Mouse (Mus musculus) erythroblast, embryonic 14.5 days (primary cell): ENCODE measurements around the gene Rfc4. TPM values are rescaled to one million over a fixed set of nuclear protein-coding genes. Genes with fewer than 3 reads are reported as not detected.

Experiments
- H3K27me3 ChIP-seq: 2 replicates; pipeline ENCODE4 v1.6.1; 2012; ENCODE audit warnings: inconsistent platforms; ENCODE audit not compliant: control insufficient read depth
- H3K36me3 ChIP-seq: 2 replicates; pipeline ENCODE4 v1.6.1; 2012; ENCODE audit warnings: mild to moderate bottlenecking, inconsistent platforms; ENCODE audit not compliant: control insufficient read depth
- H3K4me1 ChIP-seq: 2 replicates; pipeline ENCODE4 v1.6.1; 2012; ENCODE audit warnings: inconsistent platforms; ENCODE audit not compliant: control insufficient read depth
- H3K4me3 ChIP-seq: replicated peaks from 2 replicates; pipeline ENCODE3; 2012; ENCODE audit warnings: moderate library complexity, mild to moderate bottlenecking, inconsistent platforms
- H3K9me3 ChIP-seq: 2 replicates; pipeline ENCODE4 v1.6.1; 2012; ENCODE audit warnings: low read length, inconsistent platforms, mixed read lengths; ENCODE audit not compliant: control insufficient read depth
- GATA1 ChIP-seq: IDR thresholded peaks from 2 replicates; pipeline ENCODE4 v1.6.1; 2012; ENCODE audit warnings: low read length, inconsistent platforms, mixed read lengths
- TAL1 ChIP-seq: IDR thresholded peaks from 3 replicates; pipeline ENCODE4 v1.6.1; 2012; ENCODE audit warnings: low read length, inconsistent platforms, mixed read lengths
- polyA plus RNA-seq: library from polyadenylated mRNA; stranded (reverse); fragments of >175 nt; gene quantifications from 2 replicates; pipeline ENCODE4 v1.2.3, GENCODE M21; 2012

Gene Rfc4
- polyA plus RNA-seq, 1 experiment = 4.7 TPM

- no peak for TF ChIP-seq TAL1
- no peak for TF ChIP-seq GATA1
- Histone ChIP-seq H3K4me1 (no peaks in the 10 kb centered on the region), H3K4me3 (no peak overlapping the region), H3K27me3 (no peaks in the 10 kb centered on the region), H3K9me3 (no peaks in the 10 kb centered on the region), H3K36me3 (no peaks in the 10 kb centered on the region)
Observed at GRCm38 (mm10) chr16:23159749-23160148, 32.2 kb upstream of the Rfc4 start.

GRCm38 (mm10) chr16:23158957-23159356 lies 31.4 kb upstream of the Rfc4 start:
- no peak overlapping the region for H3K4me3 ChIP-seq
- no peaks in the 10 kb centered on the region for H3K27me3 ChIP-seq
- TF ChIP-seq TAL1 (no peak), GATA1 (no peak)
- H3K9me3 ChIP-seq = no peaks in the 10 kb centered on the region
- no peaks in the 10 kb centered on the region for H3K4me1 ChIP-seq
- no peaks in the 10 kb centered on the region for H3K36me3 ChIP-seq

- TF ChIP-seq TAL1 (no peak), GATA1 (no peak)
- no peaks in the 10 kb centered on the region for H3K36me3 ChIP-seq
Observed at GRCm38 (mm10) chr16:23158292-23158691, 30.8 kb upstream of the Rfc4 start.

GRCm38 (mm10) chr16:23157013-23157412 lies 29.5 kb upstream of the Rfc4 start:
- Histone ChIP-seq H3K36me3 (no peaks in the 10 kb centered on the region), H3K4me1 (no peaks in the 10 kb centered on the region), H3K27me3 (no peaks in the 10 kb centered on the region), H3K9me3 (no peaks in the 10 kb centered on the region), H3K4me3 (no peak overlapping the region)
- TF ChIP-seq GATA1 (no peak), TAL1 (no peak)

More at GRCm38 (mm10) chr16:23158292-23158691, 30.8 kb upstream of the Rfc4 start:
- Histone ChIP-seq H3K9me3 (no peaks in the 10 kb centered on the region), H3K27me3 (no peaks in the 10 kb centered on the region), H3K4me3 (no peak overlapping the region), H3K4me1 (no peaks in the 10 kb centered on the region)

- Histone ChIP-seq H3K27me3 (no peaks in the 10 kb centered on the region), H3K36me3 (no peaks in the 10 kb centered on the region), H3K9me3 (no peaks in the 10 kb centered on the region), H3K4me1 (no peaks in the 10 kb centered on the region), H3K4me3 (no peak overlapping the region)
- TF ChIP-seq GATA1 (no peak), TAL1 (no peak)
Observed at GRCm38 (mm10) chr16:23154261-23154660, 26.7 kb upstream of the Rfc4 start.

- Histone ChIP-seq H3K9me3 (no peaks in the 10 kb centered on the region), H3K36me3 (no peaks in the 10 kb centered on the region), H3K4me3 (no peak overlapping the region), H3K4me1 (no peaks in the 10 kb centered on the region), H3K27me3 (no peaks in the 10 kb centered on the region)
- TF ChIP-seq TAL1 (no peak), GATA1 (no peak)
Observed at GRCm38 (mm10) chr16:23151423-23151822, 23.9 kb upstream of the Rfc4 start.

GRCm38 (mm10) chr16:23149396-23149795 lies 21.9 kb upstream of the Rfc4 start:
- TF ChIP-seq TAL1 (no peak), GATA1 (no peak)
- Histone ChIP-seq H3K4me1 (no peaks in the 10 kb centered on the region), H3K36me3 (no peaks in the 10 kb centered on the region), H3K27me3 (no peaks in the 10 kb centered on the region), H3K9me3 (no peaks in the 10 kb centered on the region), H3K4me3 (no peak overlapping the region)

- Histone ChIP-seq H3K36me3 (no peaks in the 10 kb centered on the region), H3K9me3 (no peaks in the 10 kb centered on the region), H3K4me1 (no peaks in the 10 kb centered on the region), H3K4me3 (no peak overlapping the region), H3K27me3 (no peaks in the 10 kb centered on the region)
- TF ChIP-seq GATA1 (no peak), TAL1 (no peak)
Observed at GRCm38 (mm10) chr16:23148936-23149335, 21.4 kb upstream of the Rfc4 start.

GRCm38 (mm10) chr16:23146280-23146679 lies 18.7 kb upstream of the Rfc4 start, which contains the start of gene Adipoq:
TSS of gene Adipoq (plus strand) at chr16:23146536.
- TF ChIP-seq GATA1 = no peak
- no peak for TF ChIP-seq TAL1
- H3K4me3 ChIP-seq = no peak within 1 kb of the TSS

GRCm38 (mm10) chr16:23145211-23145610 lies 17.7 kb upstream of the Rfc4 start:
- Histone ChIP-seq H3K9me3 (no peaks in the 10 kb centered on the region), H3K27me3 (no peaks in the 10 kb centered on the region), H3K36me3 (no peaks in the 10 kb centered on the region), H3K4me1 (no peaks in the 10 kb centered on the region), H3K4me3 (no peak overlapping the region)
- TF ChIP-seq TAL1 = no peak
- TF ChIP-seq GATA1 = no peak

More at GRCm38 (mm10) chr16:23146280-23146679, 18.7 kb upstream of the Rfc4 start, which contains the start of gene Adipoq:
- no peaks in the 10 kb centered on the region for H3K9me3 ChIP-seq
- H3K27me3 ChIP-seq = no peaks in the 10 kb centered on the region
- no peaks in the 10 kb centered on the region for H3K4me1 ChIP-seq
- no peaks in the 10 kb centered on the region for H3K36me3 ChIP-seq
